Mouse (Mus musculus): ENCODE results near the gene Ube2c.

The Ube2c gene

GRCm38 (mm10) chr2:164822636-164823165 lies 53.0 kb downstream of the Ube2c start, which contains the start of gene Zswim1:
Zswim1 (plus strand) TSS chr2:164822686.
- DNase-seq (ENCODE audit: low read depth, low spot score): peak; percentile 93

GRCm38 (mm10) chr2:164823181-164823585 lies 53.5 kb downstream of the Ube2c start:
- no peak for DNase-seq (ENCODE audit: low read depth, low spot score)

- no peak for DNase-seq (ENCODE audit: low read depth, low spot score)
Measured at GRCm38 (mm10) chr2:164823969-164824368, 54.3 kb downstream of the Ube2c start.

- no peak for DNase-seq (ENCODE audit: low read depth, low spot score)
Measured at GRCm38 (mm10) chr2:164825521-164825920, 55.8 kb downstream of the Ube2c start.

DNA sequence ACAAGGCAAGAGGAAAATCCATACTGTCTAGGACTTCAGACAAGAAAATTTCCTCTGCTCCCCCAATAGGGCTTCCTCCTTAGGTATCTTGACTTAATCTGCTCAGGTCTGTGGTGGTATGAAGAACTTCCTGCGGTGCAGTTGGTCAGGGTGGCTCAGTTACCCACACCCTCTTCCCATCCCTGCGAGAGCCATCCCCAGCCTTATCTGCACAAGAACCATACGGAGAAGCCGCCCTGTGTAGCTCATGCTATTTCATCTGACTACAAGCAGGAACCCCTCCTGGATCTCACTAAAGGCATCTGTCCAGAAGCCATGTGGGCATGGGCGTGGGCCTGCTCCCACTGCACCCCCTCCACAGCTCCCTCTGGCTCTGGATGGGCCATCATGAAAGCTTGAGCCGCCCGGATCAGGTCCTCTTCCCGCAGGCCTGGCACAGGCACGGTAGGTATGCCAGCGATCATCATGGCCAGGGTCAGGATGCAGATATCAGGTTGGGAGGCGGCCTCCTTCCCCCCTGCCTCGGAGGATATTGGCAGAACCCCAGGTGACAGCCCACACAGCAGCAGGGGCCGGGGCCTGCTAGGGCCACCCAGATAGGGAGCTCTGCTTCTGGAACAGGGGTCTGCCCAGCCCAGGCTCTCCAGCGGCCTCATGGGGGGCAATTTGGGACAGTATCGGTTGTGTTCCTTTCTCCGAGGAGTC lies 57.6 kb downstream of the Ube2c start:
- no peak for DNase-seq (ENCODE audit: low read depth, low spot score)

Measured in retina, adult 2 months (tissue).